Mouse (Mus musculus): ENCODE measurements around the gene Abcd1. TPM values are rescaled to one million over a fixed set of nuclear protein-coding genes. Genes with fewer than 3 reads are reported as not detected.
A peak's percentile ranks its signal among the peaks of the same experiment; 100 is the strongest.

Gene Abcd1
- 10 to 100 TPM; 13.6 to 16.6 (median 15.1) TPM for total RNA-seq (2022)

DNA sequence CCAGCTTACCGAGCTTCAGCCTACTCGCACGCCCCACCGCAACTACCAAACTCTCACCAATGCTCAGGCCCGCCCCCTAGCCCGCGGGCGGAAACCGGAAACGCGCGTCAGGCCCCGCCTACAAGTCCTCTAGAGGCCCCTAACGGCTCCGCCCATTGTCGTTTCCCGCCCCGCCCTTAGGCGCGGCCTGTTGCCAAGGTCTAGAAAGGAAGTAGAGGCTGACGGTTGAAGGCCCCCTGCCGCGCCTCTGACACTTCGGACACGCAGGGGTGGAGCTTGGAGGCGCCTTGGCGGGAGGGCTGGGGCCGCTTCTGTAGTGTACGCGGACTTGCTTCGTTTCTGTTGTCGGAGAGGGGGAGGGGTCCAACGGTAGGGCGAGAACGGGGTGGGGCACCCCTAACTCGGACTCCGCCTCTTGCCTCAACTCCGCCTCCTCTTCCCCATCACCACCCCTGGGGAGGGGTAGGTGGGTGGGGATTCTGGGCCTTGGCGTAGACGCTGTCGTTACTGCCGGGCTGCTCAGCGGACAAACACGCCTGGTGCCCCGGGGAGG is at the start of gene Abcd1, which contains the start of gene Bcap31:
Abcd1 (plus strand) TSS at position 489 of the 553 bp plus-strand sequence.
Bcap31 (minus strand) TSS at position 67 of the 553 bp plus-strand sequence.
- peak; percentile 87 to 88 for DNase-seq (ENCODE audit: low spot score in 2 of 2)

GRCm38 (mm10) chrX:73672031-73672431 is 44.4 kb upstream of the Abcd1 start:
- DNase-seq (ENCODE audit: low spot score in 2 of 2) = peak in 1 of 2 experiments; percentile 44

DNA sequence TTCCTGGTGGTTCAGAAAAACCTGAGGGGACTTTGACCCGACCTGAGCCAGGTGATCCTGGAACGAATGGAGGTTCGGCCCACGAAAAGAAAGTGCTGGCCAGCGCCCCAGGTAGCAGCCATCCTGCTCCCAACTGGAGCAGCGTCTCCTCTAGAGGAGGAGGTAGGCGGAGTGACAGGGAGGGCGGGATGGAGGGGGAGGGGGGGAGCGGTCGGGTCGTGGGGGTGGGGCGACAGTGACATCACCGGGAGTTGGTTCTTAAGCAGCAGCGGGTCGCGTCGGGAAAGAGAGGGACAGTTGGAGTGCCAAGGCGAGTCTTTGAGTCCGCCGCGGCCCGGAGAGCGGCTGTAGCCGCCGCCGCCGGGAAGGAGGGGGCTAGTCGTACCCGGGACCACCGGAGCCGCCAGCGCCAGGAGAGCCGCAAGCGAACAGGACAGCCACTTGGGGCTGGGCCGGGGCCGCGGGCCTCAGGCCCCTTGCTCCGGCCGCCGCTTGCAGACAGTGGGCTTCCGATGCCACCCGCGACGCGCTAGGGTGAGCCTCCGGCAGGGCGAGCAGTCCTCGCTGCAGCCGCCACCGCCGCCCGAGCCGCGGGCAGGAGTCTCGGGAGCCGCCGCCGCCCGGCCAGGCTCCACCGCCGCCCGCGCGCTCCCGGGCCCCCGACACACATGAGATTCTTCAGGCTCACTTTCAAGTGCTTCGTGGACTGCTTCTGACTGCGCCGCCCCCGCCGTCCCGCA is 43.3 kb upstream of the Abcd1 start, which contains the start of gene Slc6a8:
Slc6a8 (plus strand) TSS at position 272 of the 740 bp plus-strand sequence.
- DNase-seq (ENCODE audit: low spot score in 2 of 2) = peak in 1 of 2 experiments; percentile 59

- no peak for DNase-seq (ENCODE audit: low spot score in 2 of 2)
Observed at GRCm38 (mm10) chrX:73673619-73673967, 42.8 kb upstream of the Abcd1 start.

DNA sequence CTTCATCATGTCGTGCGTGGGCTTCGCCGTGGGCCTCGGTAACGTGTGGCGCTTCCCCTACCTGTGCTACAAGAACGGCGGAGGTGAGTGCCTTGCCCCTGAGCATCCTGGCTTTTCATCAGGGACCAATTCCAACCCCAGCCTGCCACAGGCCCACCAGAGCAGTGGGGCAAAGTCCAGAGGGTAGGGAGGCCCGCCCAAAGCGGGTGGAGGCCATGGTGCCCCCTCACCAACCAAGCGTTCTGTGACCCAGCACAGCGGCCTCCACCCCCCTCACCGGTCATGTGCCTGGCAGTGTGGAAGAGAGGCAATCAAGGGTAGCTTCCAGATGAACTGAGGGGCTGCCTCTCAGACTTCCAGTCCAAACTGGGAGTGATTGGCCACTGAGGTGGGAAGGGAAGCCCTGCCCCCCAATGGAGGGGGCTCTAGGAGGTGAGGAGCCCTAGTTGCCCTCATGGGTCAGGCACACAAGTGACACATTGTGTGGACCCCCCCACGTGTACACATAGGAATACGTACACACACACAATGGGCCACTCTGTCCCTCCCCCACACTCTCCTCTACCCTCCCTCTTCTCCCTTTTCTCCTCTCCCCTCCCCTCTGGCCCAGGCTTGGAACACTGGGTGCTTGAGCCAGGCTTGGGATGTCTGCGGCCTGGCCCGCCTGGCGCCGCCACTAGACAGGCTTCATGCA is 42.3 kb upstream of the Abcd1 start:
- no peak for DNase-seq (ENCODE audit: low spot score in 2 of 2)

- no peak for DNase-seq (ENCODE audit: low spot score in 2 of 2)
Observed at GRCm38 (mm10) chrX:73675231-73675630, 41.2 kb upstream of the Abcd1 start.

- no peak for DNase-seq (ENCODE audit: low spot score in 2 of 2)
Observed at GRCm38 (mm10) chrX:73676668-73677067, 39.7 kb upstream of the Abcd1 start.

DNA sequence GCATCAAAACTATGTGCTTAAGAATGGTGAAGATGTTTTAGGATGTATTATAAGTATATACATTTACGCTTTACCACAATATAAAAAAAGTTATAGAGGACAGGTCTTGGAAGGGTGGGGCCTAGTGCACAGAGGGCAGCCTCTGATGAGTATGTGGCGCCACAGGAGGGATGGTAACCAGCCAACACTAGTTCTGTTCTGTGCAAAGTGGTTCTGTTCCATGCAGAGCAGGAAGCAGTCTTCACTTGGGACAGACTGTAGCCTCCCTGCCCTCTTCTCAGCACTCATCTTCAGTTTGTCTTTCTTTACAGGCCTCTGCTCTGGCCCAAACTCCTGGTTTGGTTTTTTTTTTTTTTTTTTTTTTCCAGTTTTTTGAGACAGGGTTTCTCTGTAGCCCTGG is 32.2 kb upstream of the Abcd1 start:
- no peak for DNase-seq (ENCODE audit: low spot score in 2 of 2)

DNA sequence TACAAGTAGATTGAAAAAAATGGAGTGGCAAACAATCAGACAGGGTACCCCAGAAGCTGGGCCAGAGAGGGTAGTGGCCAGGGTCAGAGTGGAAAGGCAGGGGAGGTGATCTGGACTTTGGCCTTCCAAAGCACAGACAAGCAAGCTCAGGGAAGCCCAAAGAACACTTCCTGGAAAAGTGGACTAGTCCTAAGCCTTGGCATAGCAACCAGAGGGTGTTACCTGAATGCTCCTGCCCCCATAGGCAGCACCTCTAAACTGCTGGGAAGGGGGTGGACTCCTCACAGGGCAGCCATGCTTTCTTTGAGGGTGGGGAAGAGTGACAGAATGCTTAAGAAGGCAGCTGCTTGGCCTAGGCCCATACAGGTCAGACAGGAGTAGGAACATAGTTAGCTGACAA is 31.4 kb upstream of the Abcd1 start:
- no peak for DNase-seq (ENCODE audit: low spot score in 2 of 2)

DNA sequence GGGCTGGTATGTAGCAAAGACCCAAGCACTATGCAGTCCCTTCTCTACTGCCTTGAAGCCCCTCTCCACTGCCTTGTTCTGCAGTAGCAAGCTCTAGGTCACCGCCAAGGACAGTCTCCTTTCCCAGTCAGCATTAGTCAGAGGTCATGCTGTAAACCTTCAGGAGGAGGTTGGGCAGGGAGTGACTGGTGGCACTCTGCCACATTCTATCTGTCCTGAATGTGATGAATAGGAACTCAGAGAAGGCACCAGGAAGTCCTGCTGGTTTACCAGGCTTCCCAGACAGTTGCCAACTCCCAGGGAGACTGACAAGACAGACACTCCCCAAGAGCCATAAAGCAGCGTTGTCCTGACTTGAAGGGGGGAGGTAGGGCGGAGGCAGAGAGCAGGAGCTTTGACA is 30.8 kb upstream of the Abcd1 start:
- no peak for DNase-seq (ENCODE audit: low spot score in 2 of 2)

DNA sequence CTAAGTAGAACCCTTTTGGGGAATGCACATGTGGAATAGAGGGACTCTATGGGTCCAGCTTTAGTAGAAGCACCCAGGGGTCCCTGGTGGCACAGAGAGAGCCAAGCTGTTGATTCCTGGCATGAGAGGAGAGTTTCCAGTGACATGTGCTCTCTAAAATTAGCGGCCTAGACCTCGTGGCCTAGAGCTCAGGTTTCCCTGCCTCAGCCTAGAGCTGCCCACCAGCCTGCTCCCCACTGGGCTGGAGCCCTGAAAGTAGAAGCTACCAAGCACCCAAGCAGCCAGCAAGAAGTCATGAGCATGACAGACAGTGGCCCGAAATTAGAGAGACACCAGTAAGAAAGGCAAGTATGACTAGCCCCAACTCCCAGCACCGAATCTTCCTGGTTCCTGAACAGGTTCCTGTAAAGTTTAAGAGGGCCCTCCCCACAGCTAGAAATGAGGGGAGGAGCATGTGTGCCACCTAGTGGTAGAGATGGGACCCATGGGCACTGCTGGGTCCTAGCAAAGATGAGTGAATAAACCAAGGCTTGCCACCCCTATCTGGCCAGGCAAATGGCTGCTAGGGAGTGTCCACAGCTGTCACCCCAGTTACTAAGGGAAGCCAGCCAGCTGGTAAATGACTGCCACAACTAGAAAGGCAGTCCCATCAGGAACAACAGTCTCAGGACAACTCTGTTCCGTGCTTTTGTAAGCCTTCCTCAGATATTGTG is 25.3 kb upstream of the Abcd1 start:
- peak in 1 of 2 experiments; percentile 46 for DNase-seq (ENCODE audit: low spot score in 2 of 2)

DNA sequence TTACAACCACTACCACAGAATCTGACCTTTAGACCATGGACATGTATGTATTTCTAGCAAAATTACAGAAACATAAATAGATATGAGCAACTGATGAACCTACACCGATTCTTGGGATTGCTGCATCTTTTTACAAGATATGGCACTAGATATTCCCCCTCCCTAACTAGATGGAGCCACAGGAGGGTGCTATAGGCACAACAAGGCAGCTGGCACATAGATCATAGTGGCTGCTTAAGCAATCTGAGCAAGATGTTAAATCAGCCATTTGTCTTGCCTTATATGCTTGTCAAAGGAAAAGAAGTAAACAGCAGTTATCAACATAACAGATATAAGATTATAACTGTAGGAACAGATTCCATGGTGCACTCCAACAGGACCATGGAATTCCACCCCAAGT is 15.9 kb upstream of the Abcd1 start:
- DNase-seq (ENCODE audit: low spot score in 2 of 2) = no peak

GRCm38 (mm10) chrX:73715476-73716108 is 805 bp upstream of the Abcd1 start:
- DNase-seq (ENCODE audit: low spot score in 2 of 2) = no peak

- DNase-seq (ENCODE audit: low spot score in 2 of 2) = no peak
Observed at GRCm38 (mm10) chrX:73716709-73717545, 530 bp downstream of the Abcd1 start.

DNA sequence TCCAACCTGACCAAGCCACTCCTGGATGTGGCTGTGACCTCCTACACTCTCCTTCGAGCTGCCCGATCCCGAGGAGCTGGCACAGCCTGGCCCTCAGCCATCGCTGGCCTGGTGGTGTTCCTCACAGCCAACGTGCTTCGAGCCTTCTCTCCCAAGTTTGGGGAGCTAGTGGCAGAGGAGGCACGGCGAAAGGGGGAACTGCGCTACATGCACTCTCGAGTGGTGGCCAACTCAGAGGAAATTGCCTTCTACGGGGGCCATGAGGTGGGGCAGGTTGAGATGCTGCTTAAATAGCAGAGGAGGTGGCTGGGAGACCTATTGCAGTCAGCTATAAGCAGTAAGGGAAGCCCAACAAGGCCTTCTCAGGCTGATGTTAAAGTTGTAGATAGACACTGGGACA is 1.3 kb downstream of the Abcd1 start:
- no peak for DNase-seq (ENCODE audit: low spot score in 2 of 2)

DNA sequence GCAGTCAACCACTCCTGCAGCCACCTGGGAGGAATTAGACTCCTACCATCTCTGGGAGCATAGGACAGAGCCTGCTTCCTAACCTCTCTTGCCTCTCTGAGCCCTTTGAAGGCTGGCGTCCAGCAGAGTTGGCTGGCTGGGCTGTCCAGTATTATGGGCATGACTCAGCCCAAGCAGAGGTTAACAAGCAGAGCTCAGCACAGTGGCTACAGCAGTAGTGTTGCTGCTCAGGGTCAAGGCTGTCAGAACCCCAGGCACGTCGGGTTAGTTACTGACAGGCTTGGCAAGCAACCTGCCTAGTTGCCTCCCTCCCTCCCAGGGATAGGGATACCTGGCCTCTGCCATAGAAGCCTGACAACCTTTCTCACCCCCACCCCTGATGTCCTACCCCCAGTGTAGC is 1.9 kb downstream of the Abcd1 start:
- no peak for DNase-seq (ENCODE audit: low spot score in 2 of 2)

DNA sequence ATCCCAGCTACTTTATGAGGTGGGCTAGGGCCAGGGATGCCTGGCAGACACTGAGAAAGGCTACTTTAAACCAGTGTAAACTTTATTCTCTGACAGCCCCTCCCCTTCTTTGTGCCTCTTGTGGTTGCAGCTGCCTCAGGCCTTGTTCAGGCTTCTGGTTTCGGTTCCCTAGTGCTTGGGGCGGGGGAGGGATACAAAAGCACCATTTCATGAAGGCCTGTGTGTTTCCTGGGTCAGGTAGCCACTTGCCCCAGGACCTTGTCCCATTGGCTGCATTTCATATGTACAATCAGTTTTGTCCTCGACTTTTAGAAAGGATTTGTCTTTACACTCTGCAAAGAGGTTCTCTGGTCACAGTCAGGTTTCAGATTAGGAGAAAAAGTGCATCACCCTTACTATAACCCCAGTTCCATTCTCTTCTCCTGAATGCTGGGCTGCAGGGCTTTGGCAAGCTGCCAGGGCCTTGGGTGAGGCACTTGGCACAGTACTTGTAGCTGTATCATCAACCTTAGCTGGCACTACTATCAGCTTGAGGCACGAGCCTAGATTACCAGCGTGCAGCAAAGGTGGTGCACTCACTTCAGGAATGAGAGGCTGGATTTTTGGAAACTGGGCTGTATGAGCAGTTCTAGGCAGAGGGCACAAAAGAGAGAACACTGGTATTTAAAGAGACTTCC is 2.4 kb downstream of the Abcd1 start:
- no peak for DNase-seq (ENCODE audit: low spot score in 2 of 2)

- no peak for DNase-seq (ENCODE audit: low spot score in 2 of 2)
Observed at GRCm38 (mm10) chrX:73730908-73731307, 14.5 kb downstream of the Abcd1 start.

GRCm38 (mm10) chrX:73738155-73738554 is 21.8 kb downstream of the Abcd1 start:
- no peak for DNase-seq (ENCODE audit: low spot score in 2 of 2)

DNA sequence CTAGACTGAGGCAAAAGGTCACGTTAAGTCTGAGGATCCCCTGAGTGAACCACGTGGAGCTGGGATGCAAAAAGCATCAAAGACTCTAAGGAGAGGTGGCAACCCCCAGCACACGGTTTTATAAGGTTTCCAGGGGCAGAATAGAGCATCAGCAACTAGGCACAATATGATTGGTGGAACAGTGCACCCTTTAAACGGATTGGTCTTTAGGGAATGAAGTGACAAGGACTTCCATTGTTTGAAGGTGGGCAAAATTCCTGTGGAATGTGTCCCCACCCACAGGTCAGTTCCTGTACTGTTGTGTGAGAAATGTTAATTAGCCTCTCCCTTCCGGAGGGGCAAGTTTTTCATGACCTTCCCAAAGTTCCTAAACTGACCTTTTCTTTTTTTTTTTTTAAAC is 22.8 kb downstream of the Abcd1 start:
- no peak for DNase-seq (ENCODE audit: low spot score in 2 of 2)

Data from layer of hippocampus, adult 8-10 months (tissue).